Mouse (Mus musculus): ENCODE results near the gene Sema5a. TPM values are rescaled to one million over a fixed set of nuclear protein-coding genes. Genes with fewer than 3 reads are reported as not detected.

Gene Sema5a
- polyA plus RNA-seq, 1 experiment from 2014 or later, result 9.2 TPM

GRCm38 (mm10) chr15:32245837-32246670 lies 1.4 kb downstream of the Sema5a start:
- Histone ChIP-seq H3K4me2 (replicated peaks; ENCODE audit: low read depth, low read length) (peak overlapping the region; percentile 93), H3K4me3 (ENCODE audit: low read depth, low read length) (peak overlapping the region; percentile 61), H3K4me1 (ENCODE audit: insufficient read depth, low read depth, low read length) (no peaks in the 10 kb centered on the region), H3K36me3 (ENCODE audit: insufficient read depth, low read length) (no peaks in the 10 kb centered on the region), H3K27me3 (replicated peaks; ENCODE audit: insufficient read depth, low read length) (no peaks in the 10 kb centered on the region), H3K9ac (replicated peaks; ENCODE audit: low read depth) (peak overlapping the region; percentile 38; the same call in 1 of the 2 replicates), H3K27ac (ENCODE audit: low read length) (no peak overlapping the region), H3K9me3 (ENCODE audit: low read length) (no peaks in the 10 kb centered on the region)
- no peak for TF ChIP-seq EP300 (IDR thresholded peaks at IDR 0.05)
- TF ChIP-seq CTCF (IDR thresholded peaks at IDR 0.05), result peak; percentile 82
- peak; percentile 15; the same call in 1 of the 2 replicates for ATAC-seq
- 1% methylated on average over 47 of the region's 47 CpGs for WGBS
- DNase-seq (ENCODE audit: low spot score), result peak; percentile 79

GRCm38 (mm10) chr15:32247281-32247680 lies 2.7 kb downstream of the Sema5a start:
- no peak overlapping the region for H3K4me3 ChIP-seq (ENCODE audit: low read depth, low read length)
- no peak for TF ChIP-seq EP300 (IDR thresholded peaks at IDR 0.05)
- no peak for ATAC-seq
- 38% methylated on average over 5 of the region's 5 CpGs for WGBS
- H3K4me1 ChIP-seq (ENCODE audit: insufficient read depth, low read depth, low read length), result no peaks in the 10 kb centered on the region
- no peak overlapping the region for H3K27ac ChIP-seq (ENCODE audit: low read length)
- no peaks in the 10 kb centered on the region for H3K9me3 ChIP-seq (ENCODE audit: low read length)
- H3K36me3 ChIP-seq (ENCODE audit: insufficient read depth, low read length), result no peaks in the 10 kb centered on the region
- peak overlapping the region; percentile 93 for H3K4me2 ChIP-seq (replicated peaks; ENCODE audit: low read depth, low read length)
- no peak for DNase-seq (ENCODE audit: low spot score)
- no peak overlapping the region for H3K9ac ChIP-seq (replicated peaks; ENCODE audit: low read depth)
- no peaks in the 10 kb centered on the region for H3K27me3 ChIP-seq (replicated peaks; ENCODE audit: insufficient read depth, low read length)

- TF ChIP-seq EP300 (IDR thresholded peaks at IDR 0.05), result no peak
- no peak for TF ChIP-seq CTCF (IDR thresholded peaks at IDR 0.05)
- Histone ChIP-seq H3K36me3 (ENCODE audit: insufficient read depth, low read length) (no peaks in the 10 kb centered on the region), H3K9ac (replicated peaks; ENCODE audit: low read depth) (no peak overlapping the region), H3K4me1 (ENCODE audit: insufficient read depth, low read depth, low read length) (no peaks in the 10 kb centered on the region), H3K4me3 (ENCODE audit: low read depth, low read length) (no peak overlapping the region), H3K27ac (ENCODE audit: low read length) (no peak overlapping the region), H3K27me3 (replicated peaks; ENCODE audit: insufficient read depth, low read length) (no peaks in the 10 kb centered on the region), H3K4me2 (replicated peaks; ENCODE audit: low read depth, low read length) (no peak overlapping the region), H3K9me3 (ENCODE audit: low read length) (no peaks in the 10 kb centered on the region)
- WGBS, result 71% methylated on average over 2 of the region's 2 CpGs
- ATAC-seq (no peak), DNase-seq (ENCODE audit: low spot score) (no peak)
These were observed 10.2 kb downstream of the Sema5a start for GRCm38 (mm10) chr15:32254806-32255205.

GRCm38 (mm10) chr15:32257340-32257739 lies 12.7 kb downstream of the Sema5a start:
- DNase-seq (ENCODE audit: low spot score) (no peak), ATAC-seq (no peak)
- Histone ChIP-seq H3K4me3 (ENCODE audit: low read depth, low read length) (no peak overlapping the region), H3K27ac (ENCODE audit: low read length) (no peak overlapping the region), H3K9ac (replicated peaks; ENCODE audit: low read depth) (no peak overlapping the region), H3K4me2 (replicated peaks; ENCODE audit: low read depth, low read length) (no peak overlapping the region), H3K27me3 (replicated peaks; ENCODE audit: insufficient read depth, low read length) (no peaks in the 10 kb centered on the region), H3K9me3 (ENCODE audit: low read length) (no peaks in the 10 kb centered on the region), H3K36me3 (ENCODE audit: insufficient read depth, low read length) (no peaks in the 10 kb centered on the region), H3K4me1 (ENCODE audit: insufficient read depth, low read depth, low read length) (no peaks in the 10 kb centered on the region)
- 65% methylated on average over 8 of the region's 8 CpGs for WGBS
- no peak for TF ChIP-seq CTCF (IDR thresholded peaks at IDR 0.05)
- no peak for TF ChIP-seq EP300 (IDR thresholded peaks at IDR 0.05)

GRCm38 (mm10) chr15:32257886-32258319 lies 13.3 kb downstream of the Sema5a start:
- no peak for ATAC-seq
- Histone ChIP-seq H3K4me2 (replicated peaks; ENCODE audit: low read depth, low read length) (no peak overlapping the region), H3K9me3 (ENCODE audit: low read length) (no peaks in the 10 kb centered on the region), H3K27me3 (replicated peaks; ENCODE audit: insufficient read depth, low read length) (no peaks in the 10 kb centered on the region), H3K4me3 (ENCODE audit: low read depth, low read length) (no peak overlapping the region), H3K9ac (replicated peaks; ENCODE audit: low read depth) (no peak overlapping the region), H3K4me1 (ENCODE audit: insufficient read depth, low read depth, low read length) (no peaks in the 10 kb centered on the region), H3K27ac (ENCODE audit: low read length) (no peak overlapping the region), H3K36me3 (ENCODE audit: insufficient read depth, low read length) (no peaks in the 10 kb centered on the region)
- TF ChIP-seq EP300 (IDR thresholded peaks at IDR 0.05) (no peak), CTCF (IDR thresholded peaks at IDR 0.05) (no peak)
- 47% methylated on average over 7 of the region's 7 CpGs for WGBS
- DNase-seq (ENCODE audit: low spot score), result no peak

GRCm38 (mm10) chr15:32259362-32260096 lies 14.9 kb downstream of the Sema5a start:
- H3K27ac ChIP-seq (ENCODE audit: low read length), result no peak overlapping the region
- no peaks in the 10 kb centered on the region for H3K36me3 ChIP-seq (ENCODE audit: insufficient read depth, low read length)
- H3K27me3 ChIP-seq (replicated peaks; ENCODE audit: insufficient read depth, low read length), result no peaks in the 10 kb centered on the region
- no peaks in the 10 kb centered on the region for H3K9me3 ChIP-seq (ENCODE audit: low read length)
- no peak for TF ChIP-seq CTCF (IDR thresholded peaks at IDR 0.05)
- TF ChIP-seq EP300 (IDR thresholded peaks at IDR 0.05), result no peak
- ATAC-seq (no peak), DNase-seq (ENCODE audit: low spot score) (no peak)
- no peaks in the 10 kb centered on the region for H3K4me1 ChIP-seq (ENCODE audit: insufficient read depth, low read depth, low read length)
- no peak overlapping the region for H3K9ac ChIP-seq (replicated peaks; ENCODE audit: low read depth)
- no peak overlapping the region for H3K4me3 ChIP-seq (ENCODE audit: low read depth, low read length)
- WGBS, result 88% methylated on average over 5 of the region's 5 CpGs
- H3K4me2 ChIP-seq (replicated peaks; ENCODE audit: low read depth, low read length), result no peak overlapping the region
